Mouse (Mus musculus): Measurements from ENCODE around the gene Fam173a.
"Not testable (repeated sequence)": the region's sequence is repeated elsewhere in the genome, so short reads cannot be mapped to it uniquely, and the experiment has no call there.

The Fam173a gene

GRCm38 (mm10) chr17:25828712-25829557 lies 36.2 kb upstream of the Fam173a start, which contains the start of gene Jmjd8:
Jmjd8 (plus strand) TSS chr17:25828867.
- DNase-seq (ENCODE audit: low read depth, low spot score) = peak; percentile 75

- DNase-seq (ENCODE audit: low read depth, low spot score) = no peak
Observed at GRCm38 (mm10) chr17:25828223-25828594, 35.5 kb upstream of the Fam173a start.

- DNase-seq (ENCODE audit: low read depth, low spot score) = no peak
Observed at GRCm38 (mm10) chr17:25827546-25828222, 35.0 kb upstream of the Fam173a start.

GRCm38 (mm10) chr17:25827011-25827410 lies 34.3 kb upstream of the Fam173a start:
- DNase-seq (ENCODE audit: low read depth, low spot score) = no peak

GRCm38 (mm10) chr17:25825984-25826570 lies 33.4 kb upstream of the Fam173a start:
- no peak for DNase-seq (ENCODE audit: low read depth, low spot score)

- DNase-seq (ENCODE audit: low read depth, low spot score) = no peak
Observed at GRCm38 (mm10) chr17:25825311-25825710, 32.6 kb upstream of the Fam173a start.

- no peak for DNase-seq (ENCODE audit: low read depth, low spot score)
Observed at GRCm38 (mm10) chr17:25824362-25825142, 31.9 kb upstream of the Fam173a start.

- peak; percentile 80 for DNase-seq (ENCODE audit: low read depth, low spot score)
Observed at GRCm38 (mm10) chr17:25823452-25823851, 30.8 kb upstream of the Fam173a start, which contains the start of gene Wdr24. Wdr24 (plus strand) TSS chr17:25823627.

- DNase-seq (ENCODE audit: low read depth, low spot score) = no peak
Observed at GRCm38 (mm10) chr17:25818851-25819780, 26.4 kb upstream of the Fam173a start.

GRCm38 (mm10) chr17:25817662-25818061 lies 25.0 kb upstream of the Fam173a start:
- no peak for DNase-seq (ENCODE audit: low read depth, low spot score)

GRCm38 (mm10) chr17:25813471-25813870 lies 20.8 kb upstream of the Fam173a start:
- no peak for DNase-seq (ENCODE audit: low read depth, low spot score)

- no peak for DNase-seq (ENCODE audit: low read depth, low spot score)
Observed at GRCm38 (mm10) chr17:25810890-25811289, 18.2 kb upstream of the Fam173a start.

- no peak for DNase-seq (ENCODE audit: low read depth, low spot score)
Observed at GRCm38 (mm10) chr17:25809606-25810340, 17.1 kb upstream of the Fam173a start.

- no peak for DNase-seq (ENCODE audit: low read depth, low spot score)
Observed at GRCm38 (mm10) chr17:25808789-25809605, 16.3 kb upstream of the Fam173a start, which contains the start of gene Fbxl16. Fbxl16 (plus strand) TSS chr17:25809085.

- DNase-seq (ENCODE audit: low read depth, low spot score) = no peak
Observed at GRCm38 (mm10) chr17:25808028-25808427, 15.3 kb upstream of the Fam173a start.

- not testable (repeated sequence) for DNase-seq (ENCODE audit: low read depth, low spot score)
Observed at GRCm38 (mm10) chr17:25807452-25807851, 14.8 kb upstream of the Fam173a start.

- no peak for DNase-seq (ENCODE audit: low read depth, low spot score)
Observed at GRCm38 (mm10) chr17:25806507-25806906, 13.8 kb upstream of the Fam173a start.

- peak; percentile 48 for DNase-seq (ENCODE audit: low read depth, low spot score)
Observed at GRCm38 (mm10) chr17:25802825-25803517, 10.3 kb upstream of the Fam173a start.
